Mouse (Mus musculus): ENCODE measurements around the gene BC049352.

- TF ChIP-seq CTCF (conservative IDR thresholded peaks at IDR 0.05 in 1 of 2, IDR thresholded peaks at IDR 0.05 in 1 of 2; ENCODE audit: low read depth in 2 of 2, low read length in 2 of 2): no peak
- no peak for TF ChIP-seq POLR2A (IDR thresholded peaks at IDR 0.05; ENCODE audit: low read depth, low read length)
- no peak for TF ChIP-seq POLR2AphosphoS2 (IDR thresholded peaks at IDR 0.05; ENCODE audit: low read depth, low read length)
- no peak for TF ChIP-seq GABPA (IDR thresholded peaks at IDR 0.05; ENCODE audit: insufficient replicate concordance, low read depth, low read length)
- TF ChIP-seq MAX (IDR thresholded peaks at IDR 0.05; ENCODE audit: low read length): no peak
- TF ChIP-seq ZMIZ1 (IDR thresholded peaks at IDR 0.05; ENCODE audit: low read depth, low read length): no peak
- no peak for TF ChIP-seq USF2 (conservative IDR thresholded peaks at IDR 0.05; ENCODE audit: low read depth, low read length)
- no peak for TF ChIP-seq MAFK (IDR thresholded peaks at IDR 0.05; ENCODE audit: insufficient replicate concordance, low read length)
- TF ChIP-seq NRF1 (IDR thresholded peaks at IDR 0.05; ENCODE audit: low read depth, low read length): no peak
- no peak for TF ChIP-seq ZKSCAN1 (IDR thresholded peaks at IDR 0.05; ENCODE audit: borderline replicate concordance, low read depth, low read length)
- no peak for TF ChIP-seq CHD1 (IDR thresholded peaks at IDR 0.05; ENCODE audit: low read depth, low read length)
These were observed 28.4 kb upstream of the BC049352 start for GRCm38 (mm10) chr9:45153361-45153760.

Measured in CH12.LX (cell line).